Mouse (Mus musculus) effector memory CD4-positive, alpha-beta T cell, adult 7 months (primary cell): ENCODE data around the gene Gm17124. TPM values are rescaled to one million over a fixed set of nuclear protein-coding genes. Genes with fewer than 3 reads are reported as not detected.

Experiments
- polyA plus RNA-seq: library from polyadenylated mRNA; unstranded; fragments of 100-300 nt; shearing (Covaris generic); gene quantifications from one replicate; pipeline ENCODE4 v1.2.1, GENCODE M21; 2017

Gene Gm17124
- polyA plus RNA-seq = not detected

DNA sequence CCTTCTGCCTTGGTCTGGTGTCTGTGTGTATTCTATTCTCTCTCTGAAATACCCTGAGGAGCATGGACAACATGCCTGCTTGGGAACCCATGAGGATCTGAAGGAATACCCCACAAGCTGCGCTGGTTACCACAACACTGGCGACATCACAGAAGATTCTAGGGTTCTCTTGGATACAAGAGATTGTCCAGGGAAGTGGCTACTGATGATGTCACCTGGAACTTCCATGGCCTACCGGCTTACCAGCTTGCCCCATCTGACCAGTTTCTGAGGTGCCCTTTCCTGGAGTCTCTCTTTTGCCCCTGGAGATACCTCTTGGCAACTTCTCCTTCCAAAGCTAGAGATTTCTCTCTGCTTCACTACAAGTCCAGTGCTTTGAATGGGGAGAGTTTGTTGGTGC is at the start of gene Gm17124:
Gm17124 (minus strand) TSS at position 101 of the 400 bp plus-strand sequence.

DNA sequence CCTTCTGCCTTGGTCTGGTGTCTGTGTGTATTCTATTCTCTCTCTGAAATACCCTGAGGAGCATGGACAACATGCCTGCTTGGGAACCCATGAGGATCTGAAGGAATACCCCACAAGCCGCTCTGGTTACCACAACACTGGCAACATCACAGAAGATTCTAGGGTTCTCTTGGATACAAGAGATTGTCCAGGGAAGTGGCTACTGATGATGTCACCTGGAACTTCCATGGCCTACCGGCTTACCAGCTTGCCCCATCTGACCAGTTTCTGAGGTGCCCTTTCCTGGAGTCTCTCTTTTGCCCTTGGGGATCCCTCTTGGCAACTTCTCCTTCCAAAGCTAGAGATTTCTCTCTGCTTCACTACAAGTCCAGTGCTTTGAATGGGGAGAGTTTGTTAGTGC is 42.1 kb upstream of the Gm17124 start, which contains the start of gene Gm3633:
Gm3633 (minus strand) TSS at position 101 of the 400 bp plus-strand sequence.

Other genes starting within 250 kb of the Gm17124 start
- gene Gm8005, start 160.2 kb downstream of the Gm17124 start, polyA plus RNA-seq = not detected
- 0.24 TPM for gene Gm8011, start 136.0 kb downstream of the Gm17124 start, polyA plus RNA-seq
- gene Gm8020, start 97.5 kb downstream of the Gm17124 start, polyA plus RNA-seq = not detected
- gene Gm8024, start 75.6 kb downstream of the Gm17124 start, polyA plus RNA-seq = not detected
- gene Gm3633, start 42.0 kb upstream of the Gm17124 start, polyA plus RNA-seq = not detected
- gene Gm10378, start 56.1 kb upstream of the Gm17124 start, polyA plus RNA-seq = not detected
- not detected for gene Gm3015, start 168.9 kb upstream of the Gm17124 start, polyA plus RNA-seq
- gene Gm10377, start 198.1 kb upstream of the Gm17124 start, polyA plus RNA-seq = not detected